Mouse (Mus musculus): ENCODE results near the gene Rgs11.

DNA sequence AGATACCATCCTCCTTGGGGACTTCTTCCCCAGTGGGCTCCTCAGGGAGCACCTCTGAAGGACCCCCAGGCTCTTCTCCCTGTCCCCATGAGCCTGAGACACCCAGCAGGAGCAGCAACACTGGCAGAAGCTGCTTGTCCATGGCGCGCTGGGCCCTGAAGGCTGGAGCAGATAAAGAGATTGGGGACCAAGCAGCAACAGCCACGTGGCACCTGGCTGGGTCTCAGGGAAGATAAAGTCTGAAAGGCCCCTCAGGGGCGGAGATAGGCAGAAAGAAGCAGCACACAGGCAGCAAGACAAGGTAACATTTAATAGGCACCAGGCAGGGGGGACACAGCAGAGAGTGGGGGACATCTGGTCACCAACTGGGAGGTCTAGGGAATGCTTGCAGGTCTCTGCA, 3.9 kb upstream of the Rgs11 start, which contains the start of gene Pdia2:
- no peak for TF ChIP-seq CTCF (IDR thresholded peaks at IDR 0.05; ENCODE audit: borderline replicate concordance, control insufficient read depth, extremely low read depth, insufficient read depth, low read length, poor library complexity)
- TF ChIP-seq POLR2A (IDR thresholded peaks at IDR 0.05; ENCODE audit: control insufficient read depth, extremely low read depth, insufficient read depth, low read length, poor library complexity), result no peak

All from thymus, adult 2 months (tissue).